Mouse (Mus musculus): ENCODE results near the gene Tor4a. TPM values are rescaled to one million over a fixed set of nuclear protein-coding genes. Genes with fewer than 3 reads are reported as not detected.

Tor4a gene
- polyA plus RNA-seq, 1 experiment from 2014 or later, result 16.4 TPM

- ATAC-seq, result peak; percentile 95
- Histone ChIP-seq H3K27ac (peak overlapping the region; percentile 98), H3K9me3 (no peaks in the 10 kb centered on the region), H3K27me3 (replicated peaks) (no peaks in the 10 kb centered on the region), H3K4me2 (replicated peaks) (peak overlapping the region; percentile 52), H3K4me3 (replicated peaks) (peak overlapping the region; percentile 96), H3K9ac (peak overlapping the region; percentile 58), H3K36me3 (no peaks in the 10 kb centered on the region), H3K4me1 (replicated peaks) (peaks cover 17% of the 10 kb centered on the region)
- WGBS, result 2% methylated on average over 41 of the region's 41 CpGs
Measured at GRCm38 (mm10) chr2:25224766-25225752, 28.4 kb upstream of the Tor4a start.

GRCm38 (mm10) chr2:25224492-25224765 is 27.7 kb upstream of the Tor4a start, which contains the start of gene Tubb4b:
Gene Tubb4b (minus strand): TSS chr2:25224702.
- no peaks in the 10 kb centered on the region for H3K36me3 ChIP-seq
- peak within 1 kb of the TSS; percentile 98 for H3K27ac ChIP-seq
- peak within 1 kb of the TSS; percentile 96 for H3K4me3 ChIP-seq (replicated peaks)
- 0% methylated on average over 17 of the region's 17 CpGs for WGBS
- H3K4me1 ChIP-seq (replicated peaks), result peaks cover 17% of the 10 kb centered on the region
- no peaks in the 10 kb centered on the region for H3K27me3 ChIP-seq (replicated peaks)
- peak within 1 kb of the TSS; percentile 91 for H3K9ac ChIP-seq
- ATAC-seq, result no peak
- no peaks in the 10 kb centered on the region for H3K9me3 ChIP-seq
- peak within 1 kb of the TSS; percentile 79 for H3K4me2 ChIP-seq (replicated peaks)

GRCm38 (mm10) chr2:25223681-25224491 is 27.2 kb upstream of the Tor4a start:
- Histone ChIP-seq H3K36me3 (no peaks in the 10 kb centered on the region), H3K27ac (peak overlapping the region; percentile 98), H3K4me1 (replicated peaks) (peaks cover 12% of the 10 kb centered on the region), H3K4me3 (replicated peaks) (peak overlapping the region; percentile 96), H3K4me2 (replicated peaks) (peak overlapping the region; percentile 79), H3K9ac (peak overlapping the region; percentile 91), H3K27me3 (replicated peaks) (no peaks in the 10 kb centered on the region), H3K9me3 (no peaks in the 10 kb centered on the region)
- WGBS, result 2% methylated on average over 53 of the region's 53 CpGs
- ATAC-seq, result peak; percentile 73

GRCm38 (mm10) chr2:25221331-25221772 is 24.7 kb upstream of the Tor4a start:
- H3K4me3 ChIP-seq (replicated peaks), result no peak overlapping the region
- H3K27me3 ChIP-seq (replicated peaks), result no peaks in the 10 kb centered on the region
- no peak for ATAC-seq
- H3K27ac ChIP-seq, result no peak overlapping the region
- 74% methylated on average over 5 of the region's 5 CpGs for WGBS
- peaks cover 11% of the 10 kb centered on the region for H3K4me1 ChIP-seq (replicated peaks)
- H3K9me3 ChIP-seq, result no peaks in the 10 kb centered on the region
- H3K36me3 ChIP-seq, result no peaks in the 10 kb centered on the region
- no peak overlapping the region for H3K4me2 ChIP-seq (replicated peaks)
- H3K9ac ChIP-seq, result no peak overlapping the region

GRCm38 (mm10) chr2:25218445-25218844 is 21.8 kb upstream of the Tor4a start, which contains the start of gene Fam166a:
Gene Fam166a (plus strand): TSS chr2:25218745.
- H3K9ac ChIP-seq, result no peak within 1 kb of the TSS
- no peaks in the 10 kb centered on the region for H3K27me3 ChIP-seq (replicated peaks)
- H3K4me1 ChIP-seq (replicated peaks), result peaks cover 13% of the 10 kb centered on the region; the same call in 1 of the 2 replicates
- no peaks in the 10 kb centered on the region for H3K36me3 ChIP-seq
- no peak within 1 kb of the TSS for H3K4me2 ChIP-seq (replicated peaks)
- H3K9me3 ChIP-seq, result no peaks in the 10 kb centered on the region
- H3K27ac ChIP-seq, result no peak within 1 kb of the TSS
- H3K4me3 ChIP-seq (replicated peaks), result no peak within 1 kb of the TSS
- no peak for ATAC-seq

GRCm38 (mm10) chr2:25217666-25218065 is 21.0 kb upstream of the Tor4a start:
- H3K27ac ChIP-seq, result no peak overlapping the region
- no peaks in the 10 kb centered on the region for H3K27me3 ChIP-seq (replicated peaks)
- H3K4me3 ChIP-seq (replicated peaks), result no peak overlapping the region
- no peaks in the 10 kb centered on the region for H3K9me3 ChIP-seq
- H3K4me2 ChIP-seq (replicated peaks), result no peak overlapping the region
- H3K36me3 ChIP-seq, result no peaks in the 10 kb centered on the region
- no peak overlapping the region for H3K9ac ChIP-seq
- H3K4me1 ChIP-seq (replicated peaks), result 0 out of 2 replicates have a peak, but pooled peaks cover 11% of the 10 kb centered on the region
- WGBS, result 55% methylated on average over 2 of the region's 2 CpGs
- ATAC-seq, result no peak

- ATAC-seq, result no peak
- H3K27me3 ChIP-seq (replicated peaks), result no peaks in the 10 kb centered on the region
- 63% methylated on average over 3 of the region's 3 CpGs for WGBS
- peaks cover 18% of the 10 kb centered on the region for H3K4me1 ChIP-seq (replicated peaks)
- no peak within 1 kb of the TSS for H3K27ac ChIP-seq
- H3K9ac ChIP-seq, result no peak within 1 kb of the TSS
- H3K4me2 ChIP-seq (replicated peaks), result no peak within 1 kb of the TSS
- H3K9me3 ChIP-seq, result no peaks in the 10 kb centered on the region
- no peak within 1 kb of the TSS for H3K4me3 ChIP-seq (replicated peaks)
- no peaks in the 10 kb centered on the region for H3K36me3 ChIP-seq
Measured at GRCm38 (mm10) chr2:25214444-25214843, 17.8 kb upstream of the Tor4a start, which contains the start of gene Stpg3. Gene Stpg3 (minus strand): TSS chr2:25214637.

- H3K27me3 ChIP-seq (replicated peaks), result no peaks in the 10 kb centered on the region
- no peak overlapping the region for H3K9ac ChIP-seq
- peaks cover 18% of the 10 kb centered on the region for H3K4me1 ChIP-seq (replicated peaks)
- no peak for ATAC-seq
- no peak overlapping the region for H3K27ac ChIP-seq
- H3K9me3 ChIP-seq, result no peaks in the 10 kb centered on the region
- 68% methylated on average over 23 of the region's 23 CpGs for WGBS
- no peak overlapping the region for H3K4me2 ChIP-seq (replicated peaks)
- no peak overlapping the region for H3K4me3 ChIP-seq (replicated peaks)
- no peaks in the 10 kb centered on the region for H3K36me3 ChIP-seq
Measured at GRCm38 (mm10) chr2:25213266-25213865, 16.7 kb upstream of the Tor4a start.

- Histone ChIP-seq H3K4me3 (replicated peaks) (peak within 1 kb of the TSS; percentile 92), H3K27me3 (replicated peaks) (no peaks in the 10 kb centered on the region), H3K27ac (peak within 1 kb of the TSS; percentile 95), H3K9me3 (no peaks in the 10 kb centered on the region), H3K36me3 (peaks cover 12% of the 10 kb centered on the region), H3K4me1 (replicated peaks) (peaks cover 18% of the 10 kb centered on the region), H3K4me2 (replicated peaks) (peak within 1 kb of the TSS; percentile 77), H3K9ac (peak within 1 kb of the TSS; percentile 91)
- WGBS, result under 1% methylated on average over 44 of the region's 44 CpGs
- peak; percentile 94 for ATAC-seq
Measured at GRCm38 (mm10) chr2:25211121-25211670, 14.5 kb upstream of the Tor4a start, which contains the start of gene Nelfb. Gene Nelfb (minus strand): TSS chr2:25211489.

- Histone ChIP-seq H3K4me3 (replicated peaks) (peak overlapping the region; percentile 92), H3K4me2 (replicated peaks) (peak overlapping the region; percentile 77), H3K36me3 (peaks cover 17% of the 10 kb centered on the region), H3K27me3 (replicated peaks) (no peaks in the 10 kb centered on the region), H3K9me3 (no peaks in the 10 kb centered on the region), H3K9ac (peak overlapping the region; percentile 91), H3K27ac (peak overlapping the region; percentile 95), H3K4me1 (replicated peaks) (peaks cover 18% of the 10 kb centered on the region)
- ATAC-seq, result peak; percentile 46
- under 1% methylated on average over 24 of the region's 24 CpGs for WGBS
Measured at GRCm38 (mm10) chr2:25210686-25211085, 14.0 kb upstream of the Tor4a start.

- H3K9ac ChIP-seq, result no peak overlapping the region
- no peak overlapping the region for H3K4me2 ChIP-seq (replicated peaks)
- H3K36me3 ChIP-seq, result peaks cover 40% of the 10 kb centered on the region
- peaks cover 9% of the 10 kb centered on the region for H3K4me1 ChIP-seq (replicated peaks)
- no peak for ATAC-seq
- H3K9me3 ChIP-seq, result no peaks in the 10 kb centered on the region
- H3K27me3 ChIP-seq (replicated peaks), result no peaks in the 10 kb centered on the region
- no peak overlapping the region for H3K4me3 ChIP-seq (replicated peaks)
- no peak overlapping the region for H3K27ac ChIP-seq
- WGBS, result 87% methylated on average over 1 of the region's 1 CpGs
Measured at GRCm38 (mm10) chr2:25207593-25207992, 10.9 kb upstream of the Tor4a start.
